Mouse (Mus musculus): ENCODE data around the gene 1190002N15Rik.

DNA sequence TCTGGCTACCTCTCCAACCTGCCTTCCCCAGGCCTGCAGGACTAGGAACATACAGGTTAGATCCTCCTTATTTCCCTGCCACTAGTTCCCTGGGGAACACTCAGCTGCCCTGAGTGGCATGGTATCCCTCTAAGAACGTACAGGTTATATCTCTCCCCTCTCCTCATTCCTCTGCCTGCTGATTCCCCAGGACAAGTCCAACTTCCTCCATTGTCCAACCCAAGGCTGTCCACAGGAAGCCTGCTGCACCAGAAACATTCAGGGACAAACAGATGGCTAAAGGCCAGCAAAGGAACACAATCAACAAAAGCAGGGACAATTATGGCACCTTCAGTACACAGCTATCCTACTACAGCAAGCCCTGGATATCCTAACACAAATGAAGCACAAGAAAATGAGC is 33.9 kb upstream of the 1190002N15Rik start:
- TF ChIP-seq CTCF (IDR thresholded peaks at IDR 0.05; ENCODE audit: low read depth, low read length) (no peak), POLR2A (IDR thresholded peaks at IDR 0.05; ENCODE audit: borderline replicate concordance, low read depth, low read length) (no peak)
